Mouse (Mus musculus) brown adipose tissue, adult 24 weeks (tissue): Measurements from ENCODE around the gene Cmtm8. TPM values are rescaled to one million over a fixed set of nuclear protein-coding genes. Genes with fewer than 3 reads are reported as not detected.
A peak's percentile ranks its signal among the peaks of the same experiment; 100 is the strongest.

ENCODE experiments used
- H3K27ac ChIP-seq: fragments of 200-500 bp; replicated peaks from 2 replicates; pipeline ENCODE4 v1.5.1; 2012; ENCODE audit warnings: low read depth, mild to moderate bottlenecking, low read length
- H3K4me1 ChIP-seq: fragments of 200-500 bp; 2 replicates; pipeline ENCODE4 v1.6.1; 2012; ENCODE audit warnings: low read length, mixed read lengths; ENCODE audit not compliant: control insufficient read depth, insufficient read depth, insufficient read length
- H3K4me3 ChIP-seq: fragments of 200-500 bp; 2 replicates; pipeline ENCODE4 v1.5.1; 2012; ENCODE audit warnings: low read depth, mild to moderate bottlenecking, low read length, moderate library complexity; ENCODE audit not compliant: insufficient read depth
- polyA plus RNA-seq: library from polyadenylated mRNA; stranded (reverse); fragments of >200 nt; gene quantifications from 2 replicates; pipeline ENCODE4 v1.2.4, GENCODE M21; 2012; ENCODE audit not compliant: missing spikeins, insufficient read depth, insufficient read length

Cmtm8 gene
- polyA plus RNA-seq, 1 experiment: 3.6 TPM

DNA sequence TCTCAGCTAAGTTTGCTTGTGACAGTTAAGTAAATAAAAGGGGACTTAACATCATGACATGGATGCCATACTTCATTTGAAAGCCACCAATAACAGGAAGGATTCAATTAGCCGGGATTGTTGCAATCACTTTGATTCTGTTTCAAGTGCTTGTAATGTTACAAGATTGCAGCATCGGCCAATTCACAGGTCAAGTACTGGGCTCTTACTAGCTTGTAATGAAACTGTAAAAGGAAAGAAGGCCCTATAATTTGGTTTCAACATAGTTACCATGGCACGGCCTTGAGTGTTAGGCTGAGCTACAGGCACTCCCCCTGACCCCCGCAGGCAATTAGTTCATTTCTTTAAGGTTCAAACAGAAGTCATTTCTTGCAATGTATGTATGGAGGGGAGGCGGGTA, 5.1 kb downstream of the Cmtm8 start:
- Histone ChIP-seq H3K27ac (no peak overlapping the region), H3K4me1 (no peaks in the 10 kb centered on the region; the same call in 1 of the 2 replicates), H3K4me3 (no peak overlapping the region)

DNA sequence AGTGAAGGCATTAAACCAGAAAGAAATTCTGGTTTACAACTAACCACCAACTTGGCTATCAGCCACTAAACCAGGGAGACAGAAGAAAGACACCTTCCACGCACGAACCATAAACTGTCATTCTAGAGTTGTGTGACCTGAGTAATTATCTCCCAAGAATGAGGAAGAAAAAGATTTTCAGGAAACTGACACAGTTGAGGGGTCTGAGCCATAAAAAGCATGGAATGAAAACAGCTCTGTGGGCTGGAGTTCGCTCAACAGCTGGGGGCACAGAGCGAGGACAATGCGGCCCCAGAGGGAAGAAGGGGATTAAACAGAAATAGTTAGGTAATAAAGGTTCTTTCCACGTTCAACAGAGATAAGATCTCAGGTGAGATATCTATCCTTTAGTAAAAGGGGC, 12.4 kb downstream of the Cmtm8 start:
- H3K4me3 ChIP-seq: no peak overlapping the region
- H3K27ac ChIP-seq: no peak overlapping the region
- peaks cover 13% of the 10 kb centered on the region for H3K4me1 ChIP-seq

DNA sequence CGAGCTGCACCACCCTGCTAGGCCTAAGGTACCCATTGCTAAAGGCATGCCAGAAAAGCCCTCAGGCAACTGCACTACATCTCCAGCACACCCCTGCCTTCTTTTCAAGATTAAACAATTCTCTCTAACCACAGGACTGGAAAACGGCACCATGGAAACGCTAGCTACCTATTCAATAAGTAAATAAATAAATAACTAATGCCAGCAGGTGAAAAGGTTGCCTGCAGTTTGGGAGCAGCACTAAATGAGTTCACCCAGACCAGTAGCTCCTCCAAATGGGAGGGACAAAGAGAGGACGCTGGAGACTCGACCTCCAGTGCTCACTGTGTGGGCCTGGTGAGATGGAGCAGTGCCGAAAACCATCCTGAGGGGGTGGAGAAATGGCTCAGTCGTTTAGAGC, 13.6 kb downstream of the Cmtm8 start:
- Histone ChIP-seq H3K4me1 (peaks cover 13% of the 10 kb centered on the region), H3K4me3 (no peak overlapping the region), H3K27ac (no peak overlapping the region)

DNA sequence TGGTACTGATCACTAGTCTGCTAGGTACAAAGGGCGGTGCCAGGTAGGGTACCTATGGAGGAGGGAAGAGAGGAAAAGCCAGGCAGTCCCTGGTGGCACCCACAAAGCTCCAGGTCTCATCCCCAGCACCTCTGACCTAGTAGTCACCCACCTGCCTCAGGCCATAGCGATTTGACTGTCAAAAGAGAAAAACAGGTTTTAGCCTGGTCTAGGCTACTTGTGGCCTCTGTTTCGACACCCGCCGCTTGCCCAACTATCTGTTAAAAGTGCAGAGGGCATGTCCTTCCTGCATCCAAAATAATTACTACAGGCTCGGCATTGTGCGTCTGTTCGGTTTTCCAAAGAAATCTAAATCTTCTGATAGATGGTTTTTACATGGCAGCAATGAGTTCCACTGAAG, 14.3 kb downstream of the Cmtm8 start:
- no peak overlapping the region for H3K4me3 ChIP-seq
- H3K4me1 ChIP-seq: peaks cover 13% of the 10 kb centered on the region
- no peak overlapping the region; the same call in 1 of the 2 replicates for H3K27ac ChIP-seq

DNA sequence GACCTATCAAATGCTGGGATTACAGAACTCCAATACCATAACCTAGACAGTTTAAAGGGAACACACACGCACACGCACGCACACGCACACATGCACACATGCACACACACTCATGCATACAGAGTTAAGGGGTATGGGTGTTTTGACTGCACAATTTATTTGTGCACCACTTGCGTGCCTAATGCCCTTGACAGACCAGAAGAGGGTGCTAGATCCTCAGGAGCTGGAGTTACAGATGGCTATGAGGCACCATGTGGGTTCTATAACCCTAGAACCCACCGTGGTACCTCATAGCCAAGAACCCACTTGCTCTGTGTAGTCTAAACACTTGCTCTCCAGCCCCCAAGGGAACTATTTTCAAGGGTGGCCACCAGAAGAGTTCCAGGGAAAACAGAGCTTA, 15.6 kb downstream of the Cmtm8 start:
- peaks cover 13% of the 10 kb centered on the region for H3K4me1 ChIP-seq
- peak overlapping the region; percentile 76 for H3K27ac ChIP-seq
- no peak overlapping the region for H3K4me3 ChIP-seq

DNA sequence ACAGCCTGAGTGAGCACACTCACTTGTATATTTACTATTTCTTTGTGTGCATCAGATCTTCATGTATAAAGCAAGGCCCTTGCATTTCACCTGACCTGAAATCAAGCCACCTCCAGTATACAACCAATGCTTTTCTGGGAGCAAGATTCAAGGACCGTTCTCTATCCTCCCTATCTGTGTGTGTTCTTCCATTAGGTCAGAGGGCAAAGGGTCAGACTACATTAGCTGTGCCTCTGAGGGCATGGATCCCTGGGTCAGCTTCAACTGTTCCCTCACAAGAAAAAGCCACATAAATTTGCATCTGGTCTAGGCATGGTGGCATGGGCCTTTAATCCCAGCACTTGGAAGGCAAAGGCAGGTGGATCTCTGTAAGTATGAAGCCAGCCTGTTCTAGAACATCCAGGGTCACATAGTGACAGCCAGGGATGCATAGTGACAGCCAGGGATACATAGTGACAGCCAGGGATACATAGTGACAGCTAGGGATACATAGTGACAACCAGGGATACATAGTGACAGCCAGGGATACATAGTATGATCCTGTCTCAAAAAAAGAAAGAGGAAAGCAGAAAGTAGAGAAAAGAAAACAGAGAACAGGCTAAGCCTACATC, 16.6 kb downstream of the Cmtm8 start:
- Histone ChIP-seq H3K4me1 (peaks cover 13% of the 10 kb centered on the region), H3K27ac (peak overlapping the region; percentile 77), H3K4me3 (no peak overlapping the region)

DNA sequence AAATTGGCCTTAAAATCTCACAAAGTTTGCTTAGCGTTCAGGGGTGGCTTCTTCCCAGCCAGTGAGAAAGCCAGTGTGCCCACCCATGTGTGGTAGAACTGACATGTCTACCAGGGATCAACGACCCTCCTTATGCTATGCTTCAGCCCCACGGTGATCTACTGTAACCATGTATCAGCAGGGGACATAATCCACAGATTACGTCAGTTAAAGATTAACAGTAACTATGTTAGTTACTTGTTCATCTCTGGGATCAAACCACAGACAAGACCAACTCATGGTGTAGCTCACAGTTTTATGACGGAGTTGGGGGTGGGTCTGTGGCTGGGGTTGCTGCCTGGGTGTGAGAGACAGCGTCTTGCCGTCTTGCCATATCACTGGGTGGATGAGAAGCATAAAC, 19.8 kb downstream of the Cmtm8 start:
- Histone ChIP-seq H3K4me1 (peaks cover 13% of the 10 kb centered on the region), H3K4me3 (no peak overlapping the region), H3K27ac (no peak overlapping the region)

DNA sequence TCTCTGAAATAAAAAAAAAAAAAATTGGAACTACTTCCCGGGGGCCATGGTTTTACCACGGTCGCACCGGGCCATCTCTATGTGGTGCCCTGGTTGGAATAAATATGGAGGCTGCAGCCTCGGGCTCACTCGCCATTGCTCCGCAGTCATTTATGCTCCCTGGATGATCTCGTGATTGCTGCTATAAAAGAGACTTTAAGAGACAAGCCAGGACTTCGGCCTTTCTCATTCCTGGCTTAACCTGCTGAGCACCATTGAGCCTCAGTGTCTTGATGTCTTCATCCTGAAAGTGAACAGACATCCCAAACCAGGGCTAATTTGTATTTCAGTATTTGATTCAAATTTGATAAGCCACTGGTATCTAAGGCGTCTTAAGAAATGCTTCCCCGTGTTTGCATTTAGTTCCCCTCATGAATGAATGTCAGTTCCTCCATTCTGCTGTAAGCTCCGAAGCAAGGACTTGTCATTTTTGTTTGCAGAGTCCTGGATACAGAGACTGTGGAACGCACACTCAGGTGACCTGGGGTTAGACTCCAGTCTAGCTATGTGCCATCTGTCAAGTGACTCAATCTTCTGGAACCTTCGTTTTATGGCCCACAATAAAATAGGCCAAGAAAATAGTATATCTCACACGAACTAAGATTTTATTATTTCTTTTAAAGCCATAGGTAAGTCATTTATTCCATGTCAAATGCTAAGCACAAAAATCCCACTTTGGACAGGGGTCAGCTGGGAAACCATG, 22.2 kb downstream of the Cmtm8 start:
- Histone ChIP-seq H3K27ac (no peak overlapping the region), H3K4me3 (no peak overlapping the region), H3K4me1 (no peaks in the 10 kb centered on the region)

DNA sequence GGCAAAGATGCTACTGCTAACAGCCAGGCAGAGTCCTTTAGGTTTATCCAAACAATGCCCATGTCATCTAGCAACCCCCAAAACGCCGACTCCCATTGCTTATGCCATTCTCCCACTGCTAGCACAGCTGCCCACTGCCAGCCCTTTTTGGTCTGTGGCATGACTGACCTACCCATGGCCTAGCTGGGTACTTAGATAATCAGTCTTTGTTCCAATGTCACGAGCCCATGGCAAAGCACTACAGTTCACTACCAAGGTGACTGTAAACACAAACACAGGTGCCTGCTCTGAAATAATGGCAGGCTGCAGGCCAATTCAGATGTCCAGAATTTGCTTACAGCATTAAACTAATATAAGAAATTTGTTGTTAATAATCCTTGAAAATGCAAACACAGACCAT, 25.0 kb downstream of the Cmtm8 start:
- Histone ChIP-seq H3K27ac (no peak overlapping the region), H3K4me3 (no peak overlapping the region), H3K4me1 (0 out of 2 replicates have a peak, but pooled peaks cover 3% of the 10 kb centered on the region)

DNA sequence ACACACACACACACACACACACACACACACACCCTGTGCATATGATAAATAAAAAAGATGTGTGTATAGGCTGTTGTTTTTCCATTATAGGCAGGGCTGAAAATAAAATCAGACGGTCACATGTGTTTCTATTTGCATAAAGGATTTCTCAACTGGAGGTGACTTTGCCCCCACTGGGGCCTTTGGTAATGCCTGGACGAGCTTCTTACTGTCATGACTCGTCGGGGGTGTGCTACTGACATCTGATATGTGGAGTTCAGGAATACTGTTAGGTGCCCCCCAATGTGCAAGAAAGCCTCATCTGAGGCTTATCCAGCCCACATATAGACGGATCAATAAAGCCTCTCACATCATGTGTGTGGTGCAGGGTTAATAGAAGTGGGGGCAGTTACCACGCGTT, 26.9 kb downstream of the Cmtm8 start:
- no peak overlapping the region for H3K4me3 ChIP-seq
- no peak overlapping the region for H3K27ac ChIP-seq
- H3K4me1 ChIP-seq: 0 out of 2 replicates have a peak, but pooled peaks cover 3% of the 10 kb centered on the region

DNA sequence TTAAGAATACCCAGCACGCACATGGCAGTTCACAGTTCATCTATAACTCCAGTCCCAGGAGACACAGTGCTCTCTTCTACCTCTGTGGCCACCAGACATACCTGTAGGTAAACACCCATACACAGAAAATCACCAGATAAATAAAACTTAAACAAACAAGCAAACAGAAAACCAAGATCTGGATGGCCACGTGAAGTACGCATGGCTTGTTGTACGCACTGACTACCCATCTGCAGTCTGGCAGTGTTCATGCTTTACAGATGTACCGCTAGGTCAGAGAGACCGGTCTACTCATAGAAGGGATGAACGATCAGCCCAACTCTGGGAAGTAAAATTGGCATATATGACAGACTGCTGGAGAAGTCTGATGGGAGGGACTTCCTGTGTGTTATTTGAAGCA, 27.8 kb downstream of the Cmtm8 start:
- Histone ChIP-seq H3K4me3 (no peak overlapping the region), H3K4me1 (peaks cover 5% of the 10 kb centered on the region), H3K27ac (no peak overlapping the region)

DNA sequence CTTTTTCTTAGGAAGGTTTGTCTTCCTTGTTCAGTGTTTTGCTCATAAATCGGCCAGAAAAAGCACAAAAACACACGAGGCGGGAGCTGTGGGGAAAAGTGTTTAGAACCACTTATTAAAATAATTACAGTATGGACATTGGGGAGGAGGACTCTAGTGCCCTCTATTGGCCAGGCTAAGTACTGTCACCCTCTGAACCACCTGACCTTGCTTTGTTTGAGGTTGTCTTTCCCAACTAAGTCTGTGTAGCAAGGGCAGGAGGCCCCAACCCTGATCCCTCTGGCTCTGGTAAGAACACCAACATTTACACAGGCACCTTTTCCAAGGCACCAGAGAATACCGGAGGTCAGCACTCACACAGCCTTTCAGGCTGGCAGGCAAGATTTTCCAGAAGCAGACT, 28.6 kb downstream of the Cmtm8 start:
- H3K4me1 ChIP-seq: peaks cover 9% of the 10 kb centered on the region
- no peak overlapping the region for H3K27ac ChIP-seq
- no peak overlapping the region for H3K4me3 ChIP-seq

DNA sequence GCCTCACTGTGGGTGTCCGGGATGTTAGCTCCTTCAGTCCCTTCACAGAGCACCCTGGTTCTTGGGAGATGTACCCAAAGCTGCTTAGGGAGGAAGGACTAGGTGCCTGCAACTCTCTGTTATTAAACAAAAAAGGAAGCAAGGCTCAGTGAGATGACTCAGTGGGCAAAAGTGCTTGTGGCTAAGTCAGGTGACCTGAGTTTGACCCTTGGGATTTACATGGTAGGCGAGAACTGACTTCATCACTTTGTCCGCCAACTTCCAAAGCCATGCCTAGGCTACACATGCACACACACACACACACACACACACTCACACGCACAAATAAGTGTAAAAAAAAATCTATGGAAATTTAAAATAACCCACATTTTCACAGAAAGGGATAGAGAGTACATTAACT, 32.0 kb downstream of the Cmtm8 start:
- H3K27ac ChIP-seq: no peak overlapping the region
- no peak overlapping the region for H3K4me3 ChIP-seq
- peaks cover 9% of the 10 kb centered on the region for H3K4me1 ChIP-seq

DNA sequence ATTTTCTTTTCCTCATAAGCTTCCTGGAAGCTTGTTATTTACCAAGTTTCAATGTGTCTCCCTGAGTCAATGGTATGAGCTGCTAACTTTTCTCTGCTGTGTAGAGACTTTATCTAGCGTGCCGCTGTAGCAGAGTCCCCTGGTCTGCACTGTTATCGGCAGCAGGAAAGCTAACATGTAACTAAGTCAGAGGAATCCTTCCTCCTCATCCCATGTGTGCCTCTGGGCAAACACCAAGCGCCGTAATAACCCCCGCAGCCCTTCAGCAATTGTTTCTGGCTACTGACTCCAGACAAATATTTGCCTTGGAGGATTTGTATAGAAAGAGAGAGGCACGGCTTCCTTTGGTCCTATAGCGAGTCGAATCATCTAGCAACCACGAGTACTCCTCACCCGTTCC, 33.1 kb downstream of the Cmtm8 start:
- no peak overlapping the region for H3K4me3 ChIP-seq
- no peak overlapping the region for H3K27ac ChIP-seq
- peaks cover 9% of the 10 kb centered on the region for H3K4me1 ChIP-seq

DNA sequence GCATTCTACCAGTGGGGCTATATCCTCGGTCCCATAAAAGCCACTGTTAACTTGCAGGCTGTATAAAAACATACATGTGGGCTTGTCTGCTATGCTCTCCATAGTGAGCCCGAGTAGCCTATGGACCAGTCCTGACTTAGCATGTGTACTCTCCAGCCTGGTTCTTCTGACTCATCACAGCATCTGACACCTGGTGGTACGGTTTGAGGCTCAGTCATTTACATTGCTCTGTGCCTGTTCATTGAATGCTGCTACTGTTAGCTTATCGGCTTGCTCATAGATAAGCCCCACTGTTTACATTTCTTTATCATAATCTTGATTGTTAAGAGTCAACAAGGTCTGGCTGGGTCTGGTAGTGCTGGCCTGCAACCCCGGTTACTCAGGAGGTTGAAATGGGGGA, 35.3 kb downstream of the Cmtm8 start:
- peaks cover 15% of the 10 kb centered on the region for H3K4me1 ChIP-seq
- H3K4me3 ChIP-seq: no peak overlapping the region
- no peak overlapping the region for H3K27ac ChIP-seq

DNA sequence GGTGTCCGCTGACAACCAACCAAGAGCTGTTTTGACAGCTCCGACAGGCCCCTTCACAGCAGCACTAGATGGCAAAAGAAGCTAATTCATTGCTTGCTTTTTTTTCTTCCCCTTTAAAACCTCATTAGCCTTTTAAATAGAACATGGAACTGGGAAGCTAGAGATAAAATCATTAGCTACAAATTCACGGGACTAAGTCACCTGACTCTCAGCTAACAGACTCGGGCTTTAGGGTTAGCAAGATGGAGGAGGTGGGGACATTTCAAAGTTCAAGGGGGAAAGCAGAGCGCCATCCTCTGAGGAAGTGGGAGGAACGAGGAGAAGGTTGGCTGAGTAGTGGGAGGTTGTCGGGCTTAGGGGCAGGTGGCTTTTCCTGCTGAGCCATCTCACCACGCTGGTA, 36.7 kb downstream of the Cmtm8 start:
- no peak overlapping the region for H3K4me3 ChIP-seq
- peaks cover 15% of the 10 kb centered on the region for H3K4me1 ChIP-seq
- H3K27ac ChIP-seq: no peak overlapping the region
